Mouse (Mus musculus): ENCODE data around the gene Tiam1.

The Tiam1 gene

GRCm38 (mm10) chr16:90143760-90144516 lies at the start of gene Tiam1:
Gene Tiam1 (minus strand): TSS chr16:90143769.
- DNase-seq (ENCODE audit: low spot score in 2 of 2): peak; percentile 93 to 94

- no peak for DNase-seq (ENCODE audit: low spot score in 2 of 2)
These were observed 47.7 kb upstream of the Tiam1 start for GRCm38 (mm10) chr16:90191289-90191688.

- peak; percentile 30 to 37 for DNase-seq (ENCODE audit: low spot score in 2 of 2)
These were observed 43.9 kb upstream of the Tiam1 start for GRCm38 (mm10) chr16:90187453-90187852.

GRCm38 (mm10) chr16:90185928-90186588 lies 42.5 kb upstream of the Tiam1 start:
- DNase-seq (ENCODE audit: low spot score in 2 of 2): peak; percentile 52 to 69

- DNase-seq (ENCODE audit: low spot score in 2 of 2): no peak
These were observed 40.6 kb upstream of the Tiam1 start for GRCm38 (mm10) chr16:90184135-90184534.

- no peak for DNase-seq (ENCODE audit: low spot score in 2 of 2)
These were observed 38.1 kb upstream of the Tiam1 start for GRCm38 (mm10) chr16:90181673-90182072.

- DNase-seq (ENCODE audit: low spot score in 2 of 2): no peak
These were observed 37.4 kb upstream of the Tiam1 start for GRCm38 (mm10) chr16:90180975-90181374.

- DNase-seq (ENCODE audit: low spot score in 2 of 2): no peak
These were observed 36.3 kb upstream of the Tiam1 start for GRCm38 (mm10) chr16:90179892-90180291.

- DNase-seq (ENCODE audit: low spot score in 2 of 2): no peak
These were observed 34.8 kb upstream of the Tiam1 start for GRCm38 (mm10) chr16:90178404-90178803.

GRCm38 (mm10) chr16:90177425-90177824 lies 33.9 kb upstream of the Tiam1 start:
- peak in 1 of 2 experiments; percentile 56 for DNase-seq (ENCODE audit: low spot score in 2 of 2)

GRCm38 (mm10) chr16:90176472-90176871 lies 32.9 kb upstream of the Tiam1 start:
- no peak for DNase-seq (ENCODE audit: low spot score in 2 of 2)

- DNase-seq (ENCODE audit: low spot score in 2 of 2): no peak
These were observed 27.8 kb upstream of the Tiam1 start for GRCm38 (mm10) chr16:90171416-90171815.

- no peak for DNase-seq (ENCODE audit: low spot score in 2 of 2)
These were observed 27.1 kb upstream of the Tiam1 start for GRCm38 (mm10) chr16:90170676-90171075.

- DNase-seq (ENCODE audit: low spot score in 2 of 2): no peak
These were observed 26.5 kb upstream of the Tiam1 start for GRCm38 (mm10) chr16:90169863-90170630.

- DNase-seq (ENCODE audit: low spot score in 2 of 2): peak; percentile 36 to 73
These were observed 24.1 kb upstream of the Tiam1 start for GRCm38 (mm10) chr16:90167646-90168045.

GRCm38 (mm10) chr16:90165435-90165834 lies 21.9 kb upstream of the Tiam1 start:
- no peak for DNase-seq (ENCODE audit: low spot score in 2 of 2)

- no peak for DNase-seq (ENCODE audit: low spot score in 2 of 2)
These were observed 21.4 kb upstream of the Tiam1 start for GRCm38 (mm10) chr16:90164942-90165341.

- DNase-seq (ENCODE audit: low spot score in 2 of 2): no peak
These were observed 11.5 kb upstream of the Tiam1 start for GRCm38 (mm10) chr16:90155080-90155479.

- no peak for DNase-seq (ENCODE audit: low spot score in 2 of 2)
These were observed 7.3 kb upstream of the Tiam1 start for GRCm38 (mm10) chr16:90150820-90151219.

GRCm38 (mm10) chr16:90150126-90150525 lies 6.6 kb upstream of the Tiam1 start:
- no peak for DNase-seq (ENCODE audit: low spot score in 2 of 2)

- DNase-seq (ENCODE audit: low spot score in 2 of 2): no peak
These were observed 5.8 kb upstream of the Tiam1 start for GRCm38 (mm10) chr16:90149335-90149734.

- no peak for DNase-seq (ENCODE audit: low spot score in 2 of 2)
These were observed 1.7 kb upstream of the Tiam1 start for GRCm38 (mm10) chr16:90145244-90145643.

All from heart, adult 9 months (tissue).